Mouse (Mus musculus): ENCODE results near the gene Lrsam1. TPM values are rescaled to one million over a fixed set of nuclear protein-coding genes. Genes with fewer than 3 reads are reported as not detected.

Lrsam1 gene
- polyA plus RNA-seq, 1 experiment from 2014 or later = 9.2 TPM

DNA sequence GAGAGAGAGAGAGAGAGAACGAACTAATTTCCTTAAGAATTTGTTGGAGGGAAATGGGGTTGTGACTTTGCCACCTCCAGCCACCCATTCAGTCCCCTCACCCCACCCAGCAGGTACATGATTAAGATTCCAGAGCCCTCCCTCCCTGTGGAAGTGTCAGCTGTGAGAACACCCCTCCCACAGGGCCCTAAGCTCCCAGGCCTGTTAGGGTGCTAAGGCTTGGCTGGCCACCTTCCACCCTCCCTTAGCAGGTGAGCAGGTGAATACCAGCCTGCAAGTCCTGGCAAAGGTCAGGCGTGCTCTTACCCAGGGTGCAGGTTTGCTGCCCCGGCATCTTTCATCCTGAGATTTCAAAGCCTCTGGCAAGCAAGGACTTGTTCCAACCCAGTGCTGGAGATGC is 83.0 kb downstream of the Lrsam1 start:
- Histone ChIP-seq H3K4me3 (ENCODE audit: low read depth, low read length) (peak overlapping the region; percentile 88), H3K27me3 (replicated peaks; ENCODE audit: control insufficient read depth, insufficient read depth, low read length) (no peaks in the 10 kb centered on the region), H3K9ac (ENCODE audit: low read depth, low read length) (peak overlapping the region; percentile 92), H3K4me1 (ENCODE audit: control insufficient read depth, insufficient read depth, low read length) (peaks cover 73% of the 10 kb centered on the region), H3K4me2 (ENCODE audit: low read depth, low read length) (peak overlapping the region; percentile 91), H3K9me3 (ENCODE audit: control insufficient read depth, low read length) (no peaks in the 10 kb centered on the region), H3K27ac (replicated peaks; ENCODE audit: low read depth, low read length) (no peak overlapping the region), H3K36me3 (ENCODE audit: control insufficient read depth, insufficient read depth, low read length) (no peaks in the 10 kb centered on the region)
- no peak for DNase-seq (ENCODE audit: low spot score)
- no peak for ATAC-seq (ENCODE audit: low read depth)
- whole genome bisulfite sequencing = 59% methylated on average over 3 of the region's 3 CpGs

- Histone ChIP-seq H3K9me3 (ENCODE audit: control insufficient read depth, low read length) (no peaks in the 10 kb centered on the region), H3K36me3 (ENCODE audit: control insufficient read depth, insufficient read depth, low read length) (no peaks in the 10 kb centered on the region), H3K4me2 (ENCODE audit: low read depth, low read length) (peak overlapping the region; percentile 91), H3K4me1 (ENCODE audit: control insufficient read depth, insufficient read depth, low read length) (peaks cover 69% of the 10 kb centered on the region), H3K27ac (replicated peaks; ENCODE audit: low read depth, low read length) (peak overlapping the region; percentile 91; the same call in 1 of the 2 replicates), H3K9ac (ENCODE audit: low read depth, low read length) (peak overlapping the region; percentile 92), H3K4me3 (ENCODE audit: low read depth, low read length) (peak overlapping the region; percentile 88), H3K27me3 (replicated peaks; ENCODE audit: control insufficient read depth, insufficient read depth, low read length) (no peaks in the 10 kb centered on the region)
- WGBS = 35% methylated on average over 6 of the region's 6 CpGs
- no peak for DNase-seq (ENCODE audit: low spot score)
- no peak for ATAC-seq (ENCODE audit: low read depth)
Measured at GRCm38 (mm10) chr2:32877761-32878393, 83.5 kb downstream of the Lrsam1 start.

DNA sequence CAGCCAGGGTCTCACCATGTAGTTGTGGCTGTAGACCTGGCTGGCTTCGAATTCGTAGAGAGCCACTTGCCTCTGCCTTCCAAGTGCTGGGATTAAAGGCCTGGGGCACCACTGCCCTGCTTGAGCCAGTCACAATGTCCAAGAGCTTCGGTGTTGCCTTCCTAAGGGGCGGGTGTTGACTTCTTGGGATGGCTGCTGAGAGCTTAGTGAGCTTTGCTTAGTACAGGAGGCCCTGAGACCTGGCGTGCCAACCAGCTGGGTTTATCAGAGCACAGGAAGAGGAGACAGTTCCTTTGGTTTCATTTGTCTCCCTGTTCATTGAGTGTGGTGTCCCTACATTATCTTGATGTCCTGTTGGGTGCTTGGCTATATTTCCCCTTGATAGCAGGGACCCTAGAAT is 84.1 kb downstream of the Lrsam1 start:
- 24% methylated on average over 5 of the region's 5 CpGs for WGBS
- H3K4me3 ChIP-seq (ENCODE audit: low read depth, low read length) = peak overlapping the region; percentile 88
- H3K27me3 ChIP-seq (replicated peaks; ENCODE audit: control insufficient read depth, insufficient read depth, low read length) = no peaks in the 10 kb centered on the region
- peak overlapping the region; percentile 91 for H3K4me2 ChIP-seq (ENCODE audit: low read depth, low read length)
- H3K9ac ChIP-seq (ENCODE audit: low read depth, low read length) = peak overlapping the region; percentile 92
- ATAC-seq (ENCODE audit: low read depth) (no peak), DNase-seq (ENCODE audit: low spot score) (no peak)
- no peaks in the 10 kb centered on the region for H3K36me3 ChIP-seq (ENCODE audit: control insufficient read depth, insufficient read depth, low read length)
- H3K27ac ChIP-seq (replicated peaks; ENCODE audit: low read depth, low read length) = peak overlapping the region; percentile 91
- H3K4me1 ChIP-seq (ENCODE audit: control insufficient read depth, insufficient read depth, low read length) = peaks cover 64% of the 10 kb centered on the region
- no peaks in the 10 kb centered on the region for H3K9me3 ChIP-seq (ENCODE audit: control insufficient read depth, low read length)

DNA sequence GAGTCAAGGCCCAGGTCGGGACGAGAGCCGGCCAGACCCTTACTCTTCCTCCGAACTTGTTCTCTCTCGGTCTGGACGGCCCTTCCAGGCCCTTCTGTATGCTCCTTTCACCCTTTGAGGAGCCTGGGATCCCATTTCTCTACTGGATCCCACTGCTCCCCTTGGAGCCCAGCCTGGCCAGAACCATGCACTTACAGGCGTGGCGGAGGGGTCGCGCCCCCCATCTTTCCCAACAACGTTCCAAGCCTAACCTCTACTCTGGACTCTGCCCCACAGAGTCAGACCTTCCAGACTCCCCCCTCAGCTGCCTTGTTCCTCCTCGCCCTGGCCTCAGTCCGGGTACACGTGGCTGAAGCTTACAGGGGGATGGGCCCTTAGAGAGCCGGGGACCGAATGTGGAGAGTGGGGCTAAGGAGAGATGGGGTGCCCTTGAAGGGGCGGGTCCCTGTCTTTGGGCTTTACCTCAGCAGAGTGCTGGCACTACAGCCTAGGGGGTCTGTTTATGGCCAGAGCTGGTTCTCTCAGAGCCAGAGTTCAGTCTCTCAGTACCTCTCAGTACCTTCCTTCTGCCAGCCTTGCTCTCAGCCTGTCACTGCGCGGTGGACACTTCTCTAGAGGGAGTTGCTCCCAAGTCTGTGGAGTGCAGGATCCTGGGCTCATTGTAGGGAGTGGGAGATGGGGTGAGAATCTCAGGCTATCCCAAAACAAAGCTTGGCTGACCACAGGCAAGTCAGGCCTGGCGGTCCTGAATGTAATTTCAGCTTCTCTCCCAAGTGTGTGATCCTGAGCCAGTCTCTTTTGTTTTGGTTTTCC is 84.7 kb downstream of the Lrsam1 start:
- Histone ChIP-seq H3K4me2 (ENCODE audit: low read depth, low read length) (peak overlapping the region; percentile 91), H3K27ac (replicated peaks; ENCODE audit: low read depth, low read length) (peak overlapping the region; percentile 91), H3K4me3 (ENCODE audit: low read depth, low read length) (peak overlapping the region; percentile 88), H3K4me1 (ENCODE audit: control insufficient read depth, insufficient read depth, low read length) (peaks cover 59% of the 10 kb centered on the region), H3K36me3 (ENCODE audit: control insufficient read depth, insufficient read depth, low read length) (no peaks in the 10 kb centered on the region), H3K9me3 (ENCODE audit: control insufficient read depth, low read length) (no peaks in the 10 kb centered on the region), H3K27me3 (replicated peaks; ENCODE audit: control insufficient read depth, insufficient read depth, low read length) (no peaks in the 10 kb centered on the region), H3K9ac (ENCODE audit: low read depth, low read length) (peak overlapping the region; percentile 92)
- no peak for DNase-seq (ENCODE audit: low spot score)
- 2% methylated on average over 15 of the region's 20 CpGs for WGBS
- no peak for ATAC-seq (ENCODE audit: low read depth)

DNA sequence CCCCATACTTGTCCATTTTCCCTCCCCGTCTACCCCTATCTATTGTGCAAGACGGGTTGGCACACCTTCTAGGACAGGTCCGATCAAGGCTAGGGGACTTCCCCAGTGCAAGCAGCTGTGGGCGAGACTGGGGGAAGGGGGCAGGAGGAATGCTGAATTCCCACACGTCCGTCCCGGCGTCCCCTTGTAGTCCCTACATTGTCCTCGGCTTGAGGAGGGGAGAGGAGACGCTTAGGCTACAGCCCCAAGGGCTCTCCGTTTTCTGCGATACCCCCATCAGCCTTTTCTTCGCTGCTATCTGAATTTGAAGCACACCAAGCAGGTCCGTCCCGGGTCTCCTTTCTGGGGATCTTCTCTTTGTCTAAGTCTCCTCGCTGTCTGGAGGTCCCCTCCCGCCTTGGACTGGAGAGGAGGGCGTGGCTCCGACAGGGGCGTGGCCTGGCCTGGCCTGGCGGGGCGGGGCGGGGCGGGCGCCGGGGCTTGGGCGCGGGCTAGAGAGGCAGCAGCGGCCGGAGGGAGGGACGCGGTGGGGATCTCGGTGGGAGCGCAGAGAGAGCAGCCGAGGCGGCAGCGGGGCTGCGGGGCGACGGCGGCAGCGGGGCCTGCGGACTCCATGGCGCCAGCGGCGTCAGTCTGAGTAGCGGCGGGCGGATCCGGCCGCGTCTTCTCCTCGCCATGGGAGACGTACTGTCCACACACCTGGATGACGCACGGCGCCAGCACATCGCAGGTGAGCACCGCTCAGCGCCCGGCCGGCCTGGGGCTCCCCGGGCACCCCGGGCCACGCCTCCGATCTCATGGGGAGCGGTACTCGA is 85.5 kb downstream of the Lrsam1 start, which contains the start of gene Fam129b:
Fam129b (plus strand) TSS at position 440 of the 815 bp plus-strand sequence.
- H3K4me2 ChIP-seq (ENCODE audit: low read depth, low read length) = peak within 1 kb of the TSS; percentile 91
- peak within 1 kb of the TSS; percentile 88 for H3K4me3 ChIP-seq (ENCODE audit: low read depth, low read length)
- ATAC-seq (ENCODE audit: low read depth) (peak; percentile 92), DNase-seq (ENCODE audit: low spot score) (peak; percentile 94)
- WGBS = under 1% methylated on average over 25 of the region's 68 CpGs
- no peaks in the 10 kb centered on the region for H3K36me3 ChIP-seq (ENCODE audit: control insufficient read depth, insufficient read depth, low read length)
- H3K27me3 ChIP-seq (replicated peaks; ENCODE audit: control insufficient read depth, insufficient read depth, low read length) = no peaks in the 10 kb centered on the region
- H3K27ac ChIP-seq (replicated peaks; ENCODE audit: low read depth, low read length) = peak within 1 kb of the TSS; percentile 91
- peak within 1 kb of the TSS; percentile 92 for H3K9ac ChIP-seq (ENCODE audit: low read depth, low read length)
- H3K9me3 ChIP-seq (ENCODE audit: control insufficient read depth, low read length) = no peaks in the 10 kb centered on the region
- H3K4me1 ChIP-seq (ENCODE audit: control insufficient read depth, insufficient read depth, low read length) = peaks cover 51% of the 10 kb centered on the region

Other genes starting within 250 kb of the Lrsam1 start
- gene Cdk9, start 248.5 kb downstream of the Lrsam1 start, polyA plus RNA-seq (2014; fragmentation: Nextera tagmentation; extraction: Ambion mirVana) = 67.4 and 82.3 TPM in 2 replicates
- gene Sh2d3c, start 240.6 kb downstream of the Lrsam1 start, polyA plus RNA-seq (2014; fragmentation: Nextera tagmentation; extraction: Ambion mirVana) = 21.7 and 28.3 TPM in 2 replicates
- gene 6330409D20Rik, start 220.6 kb downstream of the Lrsam1 start, polyA plus RNA-seq (2014; fragmentation: Nextera tagmentation; extraction: Ambion mirVana) = 0.33 and 0.45 TPM in 2 replicates
- gene Tor2a, start 204.4 kb downstream of the Lrsam1 start, polyA plus RNA-seq (2014; fragmentation: Nextera tagmentation; extraction: Ambion mirVana) = 64.5 and 73.2 TPM in 2 replicates
- gene Ttc16, start 186.0 kb downstream of the Lrsam1 start, polyA plus RNA-seq (2014; fragmentation: Nextera tagmentation; extraction: Ambion mirVana) = 0.22 and 0.85 TPM in 2 replicates
- 5.2 and 5.8 TPM in 2 replicates for gene Ptrh1, start 185.8 kb downstream of the Lrsam1 start, polyA plus RNA-seq (2014; fragmentation: Nextera tagmentation; extraction: Ambion mirVana)
- 0.20 and 0.63 TPM in 2 replicates for gene Cfap157, start 177.2 kb downstream of the Lrsam1 start, polyA plus RNA-seq (2014; fragmentation: Nextera tagmentation; extraction: Ambion mirVana)
- 26.8 and 29.7 TPM in 2 replicates for gene Stxbp1, start 114.4 kb downstream of the Lrsam1 start, polyA plus RNA-seq (2014; fragmentation: Nextera tagmentation; extraction: Ambion mirVana)
- 38.4 and 39.0 TPM in 2 replicates for gene Fam129b, start 85.5 kb downstream of the Lrsam1 start, polyA plus RNA-seq (2014; fragmentation: Nextera tagmentation; extraction: Ambion mirVana)
- 224 and 237 TPM in 2 replicates for gene Rpl12, start 55 bp downstream of the Lrsam1 start, polyA plus RNA-seq (2014; fragmentation: Nextera tagmentation; extraction: Ambion mirVana)
- 12.2 and 15.7 TPM in 2 replicates for gene Slc2a8, start 20.5 kb upstream of the Lrsam1 start, polyA plus RNA-seq (2014; fragmentation: Nextera tagmentation; extraction: Ambion mirVana)
- 12.4 and 14.1 TPM in 2 replicates for gene Garnl3, start 170.0 kb upstream of the Lrsam1 start, polyA plus RNA-seq (2014; fragmentation: Nextera tagmentation; extraction: Ambion mirVana)